Mouse (Mus musculus) liver, postnatal 0 days (tissue): ENCODE data around the gene Gsdma3.
"Not testable (repeated sequence)": the region's sequence is repeated elsewhere in the genome, so short reads cannot be mapped to it uniquely, and the experiment has no call there.

Source experiments
- CTCF ChIP-seq: sonication (generic); IDR thresholded peaks from 2 replicates; pipeline ENCODE4 v1.5.1; 2016; ENCODE audit warnings: antibody characterized with exemption, low read depth
- EP300 ChIP-seq: IDR thresholded peaks from 2 replicates; pipeline ENCODE4 v1.6.1; 2016; ENCODE audit warnings: antibody characterized with exemption, low read depth, mild to moderate bottlenecking

GRCm38 (mm10) chr11:98673136-98673535 lies 47.0 kb downstream of the Gsdma3 start:
- peak; percentile 76 for TF ChIP-seq CTCF
- TF ChIP-seq EP300, result not testable (repeated sequence)
